Mouse (Mus musculus) adrenal gland, adult 8-10 months (tissue): ENCODE data around the gene Atxn1l. TPM values are rescaled to one million over a fixed set of nuclear protein-coding genes. Genes with fewer than 3 reads are reported as not detected.

ENCODE experiments used
- total RNA-seq, 4 experiments: library from RNA; stranded (reverse); gene quantifications; 2 replicates each; pipeline ENCODE4 v1.2.4; 2022

Atxn1l gene
- total RNA-seq, 4 experiments from 2014 or later = 42.1 to 57.0 (median 46.1) TPM

Other genes with a start within 250 kb of the Atxn1l start
- gene Pmfbp1, start 243.7 kb downstream of the Atxn1l start, total RNA-seq = not detected
- 10 to 100 TPM; 22.3 to 28.5 (median 25.2) TPM for gene Dhx38, start 171.9 kb downstream of the Atxn1l start, total RNA-seq
- gene Txnl4b, start 171.8 kb downstream of the Atxn1l start, total RNA-seq = 10 to 100 TPM; 10.3 to 12.7 (median 11.9) TPM
- 100 to 1,000 TPM in 1 of 4 experiments, 10 to 100 TPM in 3; 66.0 to 260 (median 87.5) TPM for gene Hp, start 158.6 kb downstream of the Atxn1l start, total RNA-seq
- 10 to 100 TPM; 21.3 to 36.2 (median 25.7) TPM for gene Dhodh, start 129.1 kb downstream of the Atxn1l start, total RNA-seq
- gene Pkd1l3, start 123.2 kb downstream of the Atxn1l start, total RNA-seq = under 1 TPM in 3 of 4 experiments, not detected in 1; 0.03 to 0.17 (median 0.06) TPM
- gene Ist1, start 44.5 kb downstream of the Atxn1l start, total RNA-seq = 100 to 1,000 TPM in 1 of 4 experiments, 10 to 100 TPM in 3; 85.7 to 100 (median 97.0) TPM
- gene Zfp821, start 32.2 kb downstream of the Atxn1l start, total RNA-seq = 10 to 100 TPM in 3 of 4 experiments, 1 to 10 TPM in 1; 9.5 to 15.8 (median 12.4) TPM
- gene Ap1g1, start 40.8 kb upstream of the Atxn1l start, total RNA-seq = 100 to 1,000 TPM in 1 of 4 experiments, 10 to 100 TPM in 3; 76.0 to 103 (median 90.0) TPM
- gene Phlpp2, start 130.8 kb upstream of the Atxn1l start, total RNA-seq = 10 to 100 TPM in 3 of 4 experiments, 1 to 10 TPM in 1; 10.0 to 13.2 (median 11.6) TPM
- gene Marveld3, start 224.5 kb upstream of the Atxn1l start, total RNA-seq = under 1 TPM in 2 of 4 experiments, not detected in 2; 0.16 to 0.43 TPM